Mouse (Mus musculus) heart, embryonic 15.5 days (tissue): ENCODE results near the gene Arhgef1. TPM values are rescaled to one million over a fixed set of nuclear protein-coding genes. Genes with fewer than 3 reads are reported as not detected.

ENCODE experiments used
- ATAC-seq: fragments of 200-750 bp; cut with Nextera tagmentation; replicated peaks from 2 replicates; pipeline ENCODE4 v1.8.0; 2017; ENCODE audit warnings: low read depth, moderate TSS enrichment; ENCODE audit not compliant: insufficient number of reproducible peaks, insufficient read depth, low FRiP score
- H3K27ac ChIP-seq: fragments of 300-500 bp; sonication (generic); 2 replicates; pipeline ENCODE4 v1.5.1; 2015; ENCODE audit warnings: mild to moderate bottlenecking, inconsistent platforms
- H3K27me3 ChIP-seq: fragments of 300-500 bp; sonication (generic); 2 replicates; pipeline ENCODE4 v1.6.1; 2015; ENCODE audit warnings: inconsistent platforms
- H3K36me3 ChIP-seq: fragments of 300-500 bp; sonication (generic); 2 replicates; pipeline ENCODE4 v1.6.1; 2015; ENCODE audit warnings: mild to moderate bottlenecking, inconsistent platforms
- H3K4me1 ChIP-seq: fragments of 300-500 bp; sonication (generic); replicated peaks from 2 replicates; pipeline ENCODE4 v1.6.1; 2015; ENCODE audit warnings: inconsistent platforms
- H3K4me2 ChIP-seq: fragments of 300-500 bp; sonication (generic); 2 replicates; pipeline ENCODE4 v1.6.1; 2015; ENCODE audit warnings: inconsistent platforms, mild to moderate bottlenecking, moderate library complexity
- H3K4me3 ChIP-seq: fragments of 300-500 bp; sonication (generic); 2 replicates; pipeline ENCODE4 v1.5.1; 2015; ENCODE audit warnings: mild to moderate bottlenecking, inconsistent platforms
- H3K9ac ChIP-seq: fragments of 300-500 bp; sonication (generic); 2 replicates; pipeline ENCODE4 v1.6.1; 2015; ENCODE audit warnings: mild to moderate bottlenecking, inconsistent platforms
- H3K9me3 ChIP-seq: fragments of 300-500 bp; sonication (generic); replicated peaks from 2 replicates; pipeline ENCODE4 v1.6.1; 2016; ENCODE audit warnings: inconsistent platforms
- WGBS: fragments of 180-500 bp; shearing (Covaris S2); methylation state at CpG from one replicate; pipeline ENCODE4 v1.1.7; 2015; ENCODE audit warnings: mixed read lengths; 5-methylcytosine and 5-hydroxymethylcytosine counted together
- polyA plus RNA-seq: library from polyadenylated mRNA; unstranded; fragments of >200 nt; fragmentation: Nextera tagmentation; extraction: Ambion mirVana; gene quantifications from 2 replicates; pipeline ENCODE4 v1.2.1, GENCODE M21; 2015

Gene Arhgef1
- polyA plus RNA-seq, 1 experiment from 2014 or later = 59.2 TPM

GRCm38 (mm10) chr7:24879620-24880019 is 23.1 kb upstream of the Arhgef1 start:
- H3K4me3 ChIP-seq = no peak overlapping the region
- 43% methylated on average over 2 of the region's 2 CpGs for WGBS
- no peaks in the 10 kb centered on the region for H3K27me3 ChIP-seq
- no peak overlapping the region for H3K4me2 ChIP-seq
- H3K27ac ChIP-seq = no peak overlapping the region
- no peak overlapping the region for H3K9ac ChIP-seq
- ATAC-seq = no peak
- H3K9me3 ChIP-seq = no peaks in the 10 kb centered on the region
- no peaks in the 10 kb centered on the region for H3K36me3 ChIP-seq
- 0 out of 2 replicates have a peak, but pooled peaks cover 2% of the 10 kb centered on the region for H3K4me1 ChIP-seq

- no peak for ATAC-seq
- H3K9ac ChIP-seq = no peak overlapping the region
- WGBS = 90% methylated on average over 9 of the region's 9 CpGs
- peaks cover 20% of the 10 kb centered on the region for H3K36me3 ChIP-seq
- no peaks in the 10 kb centered on the region for H3K27me3 ChIP-seq
- H3K27ac ChIP-seq = no peak overlapping the region
- H3K9me3 ChIP-seq = no peaks in the 10 kb centered on the region
- H3K4me2 ChIP-seq = no peak overlapping the region
- H3K4me1 ChIP-seq = peaks cover 26% of the 10 kb centered on the region
- H3K4me3 ChIP-seq = no peak overlapping the region
Measured at GRCm38 (mm10) chr7:24882416-24883199, 20.1 kb upstream of the Arhgef1 start.

GRCm38 (mm10) chr7:24883896-24884692 is 18.6 kb upstream of the Arhgef1 start, which contains the start of gene Rps19:
Gene Rps19, plus strand, starts transcription at chr7:24884371.
- Histone ChIP-seq H3K27me3 (no peaks in the 10 kb centered on the region), H3K36me3 (peaks cover 35% of the 10 kb centered on the region), H3K4me1 (peaks cover 31% of the 10 kb centered on the region), H3K9ac (peak within 1 kb of the TSS; percentile 99), H3K27ac (peak within 1 kb of the TSS; percentile 92), H3K9me3 (no peaks in the 10 kb centered on the region), H3K4me3 (peak within 1 kb of the TSS; percentile 87), H3K4me2 (peak within 1 kb of the TSS; percentile 69)
- peak; percentile 94 for ATAC-seq
- under 1% methylated on average over 57 of the region's 57 CpGs for WGBS

- no peaks in the 10 kb centered on the region for H3K27me3 ChIP-seq
- H3K4me3 ChIP-seq = peak overlapping the region; percentile 87
- no peaks in the 10 kb centered on the region for H3K9me3 ChIP-seq
- peak overlapping the region; percentile 99 for H3K9ac ChIP-seq
- peak overlapping the region; percentile 69 for H3K4me2 ChIP-seq
- peaks cover 31% of the 10 kb centered on the region for H3K4me1 ChIP-seq
- WGBS = under 1% methylated on average over 47 of the region's 47 CpGs
- H3K27ac ChIP-seq = peak overlapping the region; percentile 92
- 0 out of 2 replicates have a peak, but pooled peaks have one; percentile 3 for ATAC-seq
- peaks cover 42% of the 10 kb centered on the region for H3K36me3 ChIP-seq
Measured at GRCm38 (mm10) chr7:24884693-24885291, 17.9 kb upstream of the Arhgef1 start.

- no peaks in the 10 kb centered on the region for H3K27me3 ChIP-seq
- peak overlapping the region; percentile 37; the same call in 1 of the 2 replicates for H3K27ac ChIP-seq
- ATAC-seq = no peak
- H3K36me3 ChIP-seq = peaks cover 47% of the 10 kb centered on the region
- peak overlapping the region; percentile 69 for H3K4me2 ChIP-seq
- WGBS = 32% methylated on average over 12 of the region's 12 CpGs
- H3K4me1 ChIP-seq = peaks cover 31% of the 10 kb centered on the region
- peak overlapping the region; percentile 99 for H3K9ac ChIP-seq
- H3K9me3 ChIP-seq = no peaks in the 10 kb centered on the region
- peak overlapping the region; percentile 87 for H3K4me3 ChIP-seq
Measured at GRCm38 (mm10) chr7:24885468-24886307, 17.0 kb upstream of the Arhgef1 start.

GRCm38 (mm10) chr7:24886308-24886633 is 16.4 kb upstream of the Arhgef1 start:
- 44% methylated on average over 4 of the region's 4 CpGs for WGBS
- Histone ChIP-seq H3K4me2 (peak overlapping the region; percentile 69), H3K27ac (no peak overlapping the region)

GRCm38 (mm10) chr7:24887096-24887495 is 15.6 kb upstream of the Arhgef1 start:
- Histone ChIP-seq H3K27me3 (no peaks in the 10 kb centered on the region), H3K27ac (0 out of 2 replicates have a peak overlapping the region, but pooled peaks have one; percentile 4), H3K9me3 (no peaks in the 10 kb centered on the region), H3K9ac (peak overlapping the region; percentile 99; the same call in 1 of the 2 replicates), H3K4me2 (peak overlapping the region; percentile 69; the same call in 1 of the 2 replicates), H3K4me3 (0 out of 2 replicates have a peak overlapping the region, but pooled peaks have one; percentile 87), H3K4me1 (peaks cover 31% of the 10 kb centered on the region), H3K36me3 (peaks cover 47% of the 10 kb centered on the region)
- ATAC-seq = no peak
- 72% methylated on average over 4 of the region's 4 CpGs for WGBS

More at GRCm38 (mm10) chr7:24886308-24886633, 16.4 kb upstream of the Arhgef1 start:
- H3K36me3 ChIP-seq = peaks cover 47% of the 10 kb centered on the region
- no peaks in the 10 kb centered on the region for H3K27me3 ChIP-seq
- ATAC-seq = no peak
- H3K9ac ChIP-seq = peak overlapping the region; percentile 99
- peak overlapping the region; percentile 87 for H3K4me3 ChIP-seq
- H3K9me3 ChIP-seq = no peaks in the 10 kb centered on the region
- peaks cover 31% of the 10 kb centered on the region for H3K4me1 ChIP-seq

GRCm38 (mm10) chr7:24889431-24890220 is 13.1 kb upstream of the Arhgef1 start:
- WGBS = 80% methylated on average over 6 of the region's 6 CpGs
- H3K27ac ChIP-seq = peak overlapping the region; percentile 40; the same call in 1 of the 2 replicates
- H3K4me2 ChIP-seq = no peak overlapping the region
- no peaks in the 10 kb centered on the region for H3K27me3 ChIP-seq
- H3K9me3 ChIP-seq = no peaks in the 10 kb centered on the region
- no peak for ATAC-seq
- no peak overlapping the region for H3K4me3 ChIP-seq
- peaks cover 28% of the 10 kb centered on the region for H3K4me1 ChIP-seq
- peaks cover 47% of the 10 kb centered on the region for H3K36me3 ChIP-seq
- no peak overlapping the region for H3K9ac ChIP-seq

GRCm38 (mm10) chr7:24890281-24891216 is 12.2 kb upstream of the Arhgef1 start:
- peaks cover 47% of the 10 kb centered on the region for H3K36me3 ChIP-seq

More at GRCm38 (mm10) chr7:24890281-24891216, 12.2 kb upstream of the Arhgef1 start:
- no peak overlapping the region for H3K9ac ChIP-seq
- H3K9me3 ChIP-seq = no peaks in the 10 kb centered on the region
- H3K4me1 ChIP-seq = peaks cover 25% of the 10 kb centered on the region
- 26% methylated on average over 10 of the region's 10 CpGs for WGBS
- no peak overlapping the region for H3K4me2 ChIP-seq
- ATAC-seq = peak; percentile 69
- H3K27me3 ChIP-seq = no peaks in the 10 kb centered on the region
- peak overlapping the region; percentile 40; the same call in 1 of the 2 replicates for H3K27ac ChIP-seq
- no peak overlapping the region for H3K4me3 ChIP-seq
